Mouse (Mus musculus): ENCODE data around the gene Tbc1d1.

DNA sequence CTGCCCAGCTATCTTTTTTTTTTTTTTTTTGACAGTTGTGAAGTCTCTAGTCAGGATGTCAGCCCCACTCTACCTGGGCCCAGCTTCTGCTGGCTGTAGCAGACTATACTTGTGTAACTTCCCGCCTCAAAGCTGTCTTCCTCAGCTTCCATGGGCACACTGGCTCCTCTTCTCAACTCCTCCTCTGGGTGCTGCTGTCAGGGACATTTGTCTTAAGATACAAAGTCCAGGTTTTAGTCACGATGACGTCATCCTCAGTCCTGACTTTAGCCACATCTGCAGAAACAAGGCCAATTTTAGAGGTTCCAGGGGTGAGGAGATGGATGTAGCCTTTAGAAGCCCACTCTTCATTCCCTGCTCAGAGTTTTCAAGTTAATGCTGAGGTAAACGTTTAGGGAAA is 167.2 kb downstream of the Tbc1d1 start:
- TF ChIP-seq CTCF (IDR thresholded peaks at IDR 0.05; ENCODE audit: low read depth) = no peak
- no peak for TF ChIP-seq EP300 (optimal IDR thresholded peaks at IDR 0.05)
